Mouse (Mus musculus): ENCODE results near the gene Krt7. TPM values are rescaled to one million over a fixed set of nuclear protein-coding genes. Genes with fewer than 3 reads are reported as not detected.

Gene Krt7
- total and polyA plus RNA-seq, 3 experiments: 0.55 to 2.5 (median 0.81) TPM

DNA sequence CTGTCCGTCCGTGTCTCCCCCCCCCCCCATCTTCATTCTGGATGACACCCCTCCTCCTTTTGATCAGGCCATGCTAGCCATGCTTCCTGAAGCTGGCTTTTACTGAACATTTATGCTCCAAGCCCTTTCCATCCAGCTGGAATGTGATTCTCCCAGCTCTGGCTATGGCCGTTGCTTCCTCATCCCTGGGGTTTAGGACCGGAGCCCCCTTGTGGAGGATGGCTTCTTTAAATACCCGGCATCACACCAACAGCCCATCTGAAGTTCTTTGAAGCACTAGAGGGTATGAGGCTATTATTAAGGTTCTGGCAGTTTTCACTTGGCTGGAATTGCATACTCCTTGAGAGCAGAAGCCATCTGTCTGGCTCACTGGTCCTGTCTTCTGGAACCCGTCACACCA, 10.1 kb downstream of the Krt7 start:
- Histone ChIP-seq H3K9me3 (replicated peaks; ENCODE audit: low read length) (no peaks in the 10 kb centered on the region), H3K4me1 (ENCODE audit: control insufficient read depth in 1 of 2, insufficient read depth in 2 of 2) (peaks cover 11 to 25% of the 10 kb centered on the region in 2 experiments), H3K27me3 (replicated peaks) (peaks cover 20% of the 10 kb centered on the region), H3K4me3 (replicated peaks in 1 of 3; ENCODE audit: low read depth in 2 of 3, low read length in 2 of 3, poor library complexity in 1 of 3) (no peak overlapping the region), H3K4me2 (ENCODE audit: insufficient read depth, low read depth, poor library complexity, severe bottlenecking) (no peak overlapping the region), H3K27ac (ENCODE audit: insufficient read depth, low read depth) (no peak overlapping the region), H3K9ac (ENCODE audit: insufficient read depth, low read depth) (no peak overlapping the region), H3K36me3 (replicated peaks in 1 of 2; ENCODE audit: control insufficient read depth in 1 of 2, insufficient read depth in 1 of 2, low read length in 1 of 2) (no peaks in the 10 kb centered on the region), H3K79me2 (replicated peaks; ENCODE audit: control insufficient read depth, extremely low read depth, insufficient read depth, poor library complexity, severe bottlenecking) (no peaks in the 10 kb centered on the region)
- in situ Hi-C loops (cut with MboI; ENCODE audit: low pct_ligation_motif_present, low pct_unique_long_range_greater_than_20kb, low sequenced_read_pairs): no loop called here
- dilution Hi-C loops (cut with MboI; ENCODE audit: extremely low pct_ligation_motif_present, extremely low pct_unique_long_range_greater_than_20kb, low sequenced_read_pairs): no loop called here
- no peak for TF ChIP-seq CHD1 (IDR thresholded peaks at IDR 0.05; ENCODE audit: low read depth, low read length)
- no peak for TF ChIP-seq NRF1 (IDR thresholded peaks at IDR 0.05; ENCODE audit: low read depth, low read length)
- TF ChIP-seq JUN (IDR thresholded peaks at IDR 0.05; ENCODE audit: insufficient read depth, low read depth, low read length): no peak
- no peak for TF ChIP-seq ELF1 (IDR thresholded peaks at IDR 0.05; ENCODE audit: low read depth, low read length)
- TF ChIP-seq USF1 (IDR thresholded peaks at IDR 0.05; ENCODE audit: low read depth, low read length): no peak
- TF ChIP-seq BHLHE40 (IDR thresholded peaks at IDR 0.05; ENCODE audit: low read depth, low read length): no peak
- peak; percentile 25; the same call in 1 of the 2 replicates for TF ChIP-seq SMC3 (IDR thresholded peaks at IDR 0.05; ENCODE audit: low read depth, low read length)
- no peak for TF ChIP-seq UBTF (IDR thresholded peaks at IDR 0.05; ENCODE audit: low read depth, low read length)
- TF ChIP-seq PAX5 (IDR thresholded peaks at IDR 0.05; ENCODE audit: low read length): no peak
- no peak for TF ChIP-seq ZMIZ1 (IDR thresholded peaks at IDR 0.05; ENCODE audit: low read depth, low read length)
- TF ChIP-seq CTCF (conservative IDR thresholded peaks at IDR 0.05 in 1 of 2, IDR thresholded peaks at IDR 0.05 in 1 of 2; ENCODE audit: low read depth in 2 of 2, low read length in 2 of 2): peak in 1 of 2 experiments; percentile 35; a peak in 2 of 4 replicates
- no peak for DNase-seq (ENCODE audit: extremely low read depth)

DNA sequence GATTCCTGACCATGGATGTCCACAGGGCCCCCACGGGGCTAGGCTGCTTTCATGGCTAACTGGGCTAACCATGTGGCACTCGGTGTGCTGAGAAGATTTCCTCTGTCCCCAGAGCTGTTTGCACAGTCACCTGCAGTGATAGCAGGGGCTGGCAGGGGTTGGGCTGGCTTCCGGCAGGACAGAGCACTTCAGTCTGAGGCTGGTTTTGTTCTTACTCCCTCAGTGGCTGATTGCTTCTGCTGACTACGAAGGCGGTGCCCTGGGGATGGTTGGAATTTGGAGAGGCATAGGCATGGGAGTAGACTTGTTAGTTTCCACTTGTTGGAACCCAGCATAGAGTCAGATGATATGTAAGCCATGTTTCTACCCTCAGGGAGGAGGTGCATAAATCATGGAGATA, 14.1 kb downstream of the Krt7 start:
- H3K4me2 ChIP-seq (ENCODE audit: insufficient read depth, low read depth, poor library complexity, severe bottlenecking): no peak overlapping the region
- TF ChIP-seq ELF1 (IDR thresholded peaks at IDR 0.05; ENCODE audit: low read depth, low read length) (no peak), CHD2 (IDR thresholded peaks at IDR 0.05; ENCODE audit: low read length) (no peak), CTCF (conservative IDR thresholded peaks at IDR 0.05 in 1 of 2, IDR thresholded peaks at IDR 0.05 in 1 of 2; ENCODE audit: low read depth in 2 of 2, low read length in 2 of 2) (no peak), ZNF384 (IDR thresholded peaks at IDR 0.05; ENCODE audit: low read depth, low read length) (no peak), ZKSCAN1 (IDR thresholded peaks at IDR 0.05; ENCODE audit: borderline replicate concordance, low read depth, low read length) (no peak), MXI1 (IDR thresholded peaks at IDR 0.05; ENCODE audit: low read depth, low read length) (no peak), JUN (IDR thresholded peaks at IDR 0.05; ENCODE audit: insufficient read depth, low read depth, low read length) (no peak), NELFE (IDR thresholded peaks at IDR 0.05; ENCODE audit: low read depth, low read length) (no peak), EP300 (IDR thresholded peaks at IDR 0.05; ENCODE audit: low read length) (no peak), POLR2A (IDR thresholded peaks at IDR 0.05; ENCODE audit: low read depth, low read length) (no peak), GABPA (IDR thresholded peaks at IDR 0.05; ENCODE audit: insufficient replicate concordance, low read depth, low read length) (no peak), IRF4 (IDR thresholded peaks at IDR 0.05; ENCODE audit: low read depth, low read length) (no peak), JUND (conservative IDR thresholded peaks at IDR 0.05; ENCODE audit: low read depth, low read length) (no peak), HCFC1 (IDR thresholded peaks at IDR 0.05; ENCODE audit: low read depth, low read length) (no peak), ZMIZ1 (IDR thresholded peaks at IDR 0.05; ENCODE audit: low read depth, low read length) (no peak), UBTF (IDR thresholded peaks at IDR 0.05; ENCODE audit: low read depth, low read length) (no peak), PAX5 (IDR thresholded peaks at IDR 0.05; ENCODE audit: low read length) (no peak), BHLHE40 (IDR thresholded peaks at IDR 0.05; ENCODE audit: low read depth, low read length) (no peak), NRF1 (IDR thresholded peaks at IDR 0.05; ENCODE audit: low read depth, low read length) (no peak)
- no peaks in the 10 kb centered on the region for H3K9me3 ChIP-seq (replicated peaks; ENCODE audit: low read length)
- no peaks in the 10 kb centered on the region for H3K36me3 ChIP-seq (replicated peaks in 1 of 2; ENCODE audit: control insufficient read depth in 1 of 2, insufficient read depth in 1 of 2, low read length in 1 of 2)
- H3K4me1 ChIP-seq (ENCODE audit: control insufficient read depth in 1 of 2, insufficient read depth in 2 of 2): no peaks in the 10 kb centered on the region; a peak in 1 of 4 replicates
- H3K4me3 ChIP-seq (replicated peaks in 1 of 3; ENCODE audit: low read depth in 2 of 3, low read length in 2 of 3, poor library complexity in 1 of 3): no peak overlapping the region
- in situ Hi-C loops (cut with MboI; ENCODE audit: low pct_ligation_motif_present, low pct_unique_long_range_greater_than_20kb, low sequenced_read_pairs) (no loop called here), dilution Hi-C loops (cut with MboI; ENCODE audit: extremely low pct_ligation_motif_present, extremely low pct_unique_long_range_greater_than_20kb, low sequenced_read_pairs) (no loop called here)
- H3K9ac ChIP-seq (ENCODE audit: insufficient read depth, low read depth): no peak overlapping the region
- no peak overlapping the region for H3K27ac ChIP-seq (ENCODE audit: insufficient read depth, low read depth)
- no peak for DNase-seq (ENCODE audit: extremely low read depth)
- H3K79me2 ChIP-seq (replicated peaks; ENCODE audit: control insufficient read depth, extremely low read depth, insufficient read depth, poor library complexity, severe bottlenecking): no peaks in the 10 kb centered on the region
- peaks cover 54% of the 10 kb centered on the region for H3K27me3 ChIP-seq (replicated peaks)
